Mouse (Mus musculus): ENCODE results near the gene Gm3594. TPM values are rescaled to one million over a fixed set of nuclear protein-coding genes. Genes with fewer than 3 reads are reported as not detected.
A peak's percentile ranks its signal among the peaks of the same experiment; 100 is the strongest.
"Not testable (repeated sequence)": the region's sequence is repeated elsewhere in the genome, so short reads cannot be mapped to it uniquely, and the experiment has no call there.

The Gm3594 gene
- polyA plus RNA-seq (2016; fragmentation: Nextera tagmentation; extraction: Ambion mirVana) = not detected in 2 replicates

DNA sequence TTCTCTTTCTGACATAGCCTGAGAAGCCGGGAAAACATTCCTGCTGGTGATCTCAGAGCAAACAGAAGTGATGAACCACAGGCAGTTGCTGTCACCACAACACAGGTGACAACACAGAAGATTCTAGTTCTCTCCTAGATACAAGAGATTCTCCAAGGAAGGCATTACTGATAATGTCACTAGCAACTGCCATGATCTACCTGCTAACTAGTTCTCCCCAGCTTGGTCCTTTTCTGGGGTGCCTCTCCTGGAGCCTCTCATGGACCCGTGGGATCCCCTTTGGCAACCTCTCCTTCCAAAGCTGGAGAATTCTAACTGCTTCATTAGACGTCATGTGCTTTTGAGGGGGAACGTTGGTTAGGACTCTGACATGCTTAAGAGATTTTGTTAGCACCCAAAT is at the start of gene Gm3594:
Gene Gm3594 (minus strand): TSS at position 101 of the 400 bp plus-strand sequence.
- not testable (repeated sequence) for ATAC-seq (ENCODE audit: low FRiP score, low read depth); H3K9ac ChIP-seq; H3K4me2 ChIP-seq (replicated peaks); H3K4me1 ChIP-seq; H3K27ac ChIP-seq; H3K9me3 ChIP-seq; H3K27me3 ChIP-seq (replicated peaks); H3K4me3 ChIP-seq; H3K36me3 ChIP-seq
- no CpG with 5 or more reads among the region's 4 CpGs for WGBS

DNA sequence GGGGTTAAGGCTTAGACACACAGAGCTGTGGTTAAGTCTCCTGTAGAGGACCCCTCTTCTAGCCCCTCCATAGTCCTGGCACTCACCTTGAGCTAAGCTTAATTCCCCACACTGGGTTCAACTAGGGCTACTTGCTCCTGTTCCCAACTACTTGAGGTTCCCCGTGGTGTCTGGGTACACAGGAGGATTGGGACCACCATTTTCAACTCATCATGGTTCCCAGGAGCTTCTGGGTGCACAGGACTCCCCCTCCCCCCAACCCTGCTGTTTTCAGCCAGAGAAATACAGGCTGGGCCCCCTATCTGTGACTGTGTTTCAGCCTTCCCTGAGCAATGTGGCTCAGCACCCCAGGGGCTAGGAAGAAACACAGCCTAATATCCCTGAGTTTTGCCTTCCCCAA is 41.9 kb upstream of the Gm3594 start:
- WGBS = 48% methylated on average over 1 of the region's 1 CpGs
- not testable (repeated sequence) for H3K4me3 ChIP-seq; H3K27ac ChIP-seq; H3K4me1 ChIP-seq; H3K9ac ChIP-seq; H3K27me3 ChIP-seq (replicated peaks); H3K9me3 ChIP-seq; H3K4me2 ChIP-seq (replicated peaks); ATAC-seq (ENCODE audit: low FRiP score, low read depth); H3K36me3 ChIP-seq

DNA sequence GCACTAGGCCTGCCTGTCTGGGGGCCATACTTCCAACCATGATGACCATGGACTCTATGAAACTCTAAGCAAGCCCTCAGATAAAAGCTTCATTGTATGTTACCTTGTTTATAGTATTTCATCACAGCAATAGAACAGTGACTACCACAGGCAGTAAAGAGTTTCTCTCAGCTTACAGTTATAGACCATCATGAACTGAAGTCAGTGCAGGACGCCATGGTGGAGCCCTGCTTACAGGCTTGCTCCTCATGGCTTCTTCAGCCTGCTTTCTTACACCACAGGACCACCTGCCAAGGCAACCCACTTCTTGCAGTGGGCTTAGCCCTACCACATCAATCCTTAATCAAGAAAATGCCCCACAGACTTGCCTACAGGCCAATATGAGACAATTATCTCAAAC is 41.1 kb upstream of the Gm3594 start:
- H3K9ac ChIP-seq; H3K27me3 ChIP-seq (replicated peaks); H3K4me3 ChIP-seq; H3K4me1 ChIP-seq; H3K27ac ChIP-seq; H3K9me3 ChIP-seq; H3K36me3 ChIP-seq; ATAC-seq (ENCODE audit: low FRiP score, low read depth); H3K4me2 ChIP-seq (replicated peaks): not testable (repeated sequence)
- WGBS = 53% methylated on average over 1 of the region's 1 CpGs

DNA sequence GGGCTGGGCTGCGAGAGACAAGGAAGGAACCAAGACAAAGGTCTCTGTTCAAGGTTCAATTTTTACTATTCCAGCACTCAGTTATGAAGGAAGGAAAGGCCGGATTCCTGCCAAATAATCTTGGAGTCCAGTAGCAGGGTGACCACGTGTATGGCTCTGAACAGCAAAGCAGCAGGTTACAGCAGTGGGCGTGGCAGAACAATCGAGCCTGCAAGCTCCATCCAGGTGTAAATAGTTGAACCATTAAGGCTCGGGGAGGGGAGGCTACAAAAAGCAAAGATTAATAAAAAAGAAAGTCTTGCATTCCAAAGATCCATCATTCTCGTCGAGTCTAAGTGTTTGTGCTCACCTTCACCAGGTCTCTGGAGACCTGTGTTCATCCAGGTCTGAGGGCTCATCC is 37.7 kb upstream of the Gm3594 start:
- not testable (repeated sequence) for H3K27me3 ChIP-seq (replicated peaks); H3K36me3 ChIP-seq; H3K27ac ChIP-seq; H3K9ac ChIP-seq; ATAC-seq (ENCODE audit: low FRiP score, low read depth); H3K9me3 ChIP-seq; H3K4me3 ChIP-seq; H3K4me2 ChIP-seq (replicated peaks); H3K4me1 ChIP-seq
- WGBS = 74% methylated on average over 8 of the region's 8 CpGs

DNA sequence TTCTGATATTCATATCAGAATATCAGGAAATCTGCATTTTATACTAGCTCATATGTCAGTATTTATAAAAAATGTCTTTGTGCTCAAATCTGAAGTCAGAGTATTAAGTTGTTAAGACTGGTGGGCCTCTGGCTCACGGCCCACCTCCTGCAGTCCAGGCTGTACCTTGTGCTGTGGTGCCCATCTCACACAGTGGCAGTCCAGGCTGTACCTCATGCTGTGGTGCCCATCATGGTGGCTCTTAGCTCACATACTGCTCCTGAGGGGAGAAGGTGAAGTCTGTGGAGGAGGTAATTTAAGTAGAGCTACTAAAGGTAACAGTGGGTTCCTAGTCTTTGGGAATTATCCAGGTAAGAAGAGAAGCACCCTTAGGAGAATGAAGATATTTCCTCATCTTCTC is 27.4 kb upstream of the Gm3594 start:
- not testable (repeated sequence) for H3K4me2 ChIP-seq (replicated peaks); H3K4me3 ChIP-seq; H3K27me3 ChIP-seq (replicated peaks); H3K27ac ChIP-seq; H3K9ac ChIP-seq; H3K36me3 ChIP-seq; H3K4me1 ChIP-seq; H3K9me3 ChIP-seq; ATAC-seq (ENCODE audit: low FRiP score, low read depth)
- 88% methylated on average over 1 of the region's 1 CpGs for WGBS

DNA sequence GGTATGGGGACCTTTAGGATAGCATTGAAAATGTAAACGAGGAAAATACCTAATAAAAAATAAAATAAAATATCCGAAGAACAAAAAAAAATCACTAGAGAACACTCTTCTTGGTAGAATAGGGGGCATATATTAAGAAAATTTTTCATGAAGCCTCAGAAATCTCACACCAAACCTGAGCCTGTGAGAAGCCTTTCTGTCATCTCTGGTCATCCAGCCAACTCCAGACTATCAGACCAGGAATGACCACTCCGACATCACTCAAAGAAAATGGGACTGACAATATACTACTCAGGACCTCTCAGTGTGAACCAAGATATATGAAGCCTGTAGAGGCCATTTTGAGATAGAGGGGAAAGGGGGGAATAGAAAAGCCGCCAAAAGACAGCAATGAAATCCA is 3.6 kb downstream of the Gm3594 start:
- 78% methylated on average over 2 of the region's 4 CpGs for WGBS
- not testable (repeated sequence) for H3K4me2 ChIP-seq (replicated peaks); H3K4me1 ChIP-seq; H3K9ac ChIP-seq; H3K9me3 ChIP-seq; H3K4me3 ChIP-seq; ATAC-seq (ENCODE audit: low FRiP score, low read depth); H3K27me3 ChIP-seq (replicated peaks); H3K36me3 ChIP-seq; H3K27ac ChIP-seq

DNA sequence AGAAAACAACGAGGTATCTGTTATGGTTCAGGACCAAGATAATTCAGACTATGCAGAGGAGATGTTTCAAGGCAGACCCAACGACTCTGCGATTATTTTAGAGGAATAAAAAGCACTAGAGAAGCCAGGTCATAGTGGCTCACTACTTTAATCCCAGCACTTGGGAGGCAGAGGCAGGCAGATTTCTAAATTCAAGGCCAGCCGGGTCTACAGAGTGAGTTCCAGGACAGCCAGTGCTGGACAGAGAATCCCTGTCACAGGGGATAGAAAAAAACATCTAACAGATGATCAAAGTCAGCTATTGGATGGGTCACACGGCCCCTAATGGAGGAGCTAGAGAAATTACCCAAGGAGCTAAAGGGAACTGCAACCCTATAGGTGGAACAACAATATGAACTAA is 4.2 kb downstream of the Gm3594 start:
- not testable (repeated sequence) for H3K36me3 ChIP-seq; H3K4me3 ChIP-seq; H3K4me1 ChIP-seq; ATAC-seq (ENCODE audit: low FRiP score, low read depth); H3K27me3 ChIP-seq (replicated peaks); H3K9ac ChIP-seq; H3K9me3 ChIP-seq; H3K27ac ChIP-seq; H3K4me2 ChIP-seq (replicated peaks)
- 90% methylated on average over 2 of the region's 5 CpGs for WGBS

DNA sequence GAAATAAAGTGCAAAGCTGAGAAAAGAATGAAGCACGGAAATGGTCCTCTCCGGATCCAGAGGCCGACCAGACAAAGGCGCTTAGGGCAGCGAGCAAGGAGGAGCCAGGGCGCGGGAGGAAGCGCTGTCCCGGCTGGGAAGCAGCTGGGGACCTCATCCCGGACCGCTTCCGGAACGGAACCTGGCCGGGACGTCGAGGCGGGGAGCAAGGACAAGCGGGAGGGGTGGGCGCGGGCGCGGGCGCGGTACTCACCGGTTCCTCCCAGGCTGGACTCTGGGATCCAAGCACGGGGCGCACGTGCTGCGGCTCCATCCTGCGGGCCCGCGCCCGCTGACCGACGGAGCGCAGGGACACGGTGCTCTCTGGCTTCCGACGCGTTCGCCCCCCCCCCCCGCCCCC is 17.6 kb downstream of the Gm3594 start:
- H3K9me3 ChIP-seq; H3K4me1 ChIP-seq; ATAC-seq (ENCODE audit: low FRiP score, low read depth); H3K4me3 ChIP-seq; H3K27ac ChIP-seq; H3K27me3 ChIP-seq (replicated peaks); H3K36me3 ChIP-seq; H3K9ac ChIP-seq: not testable (repeated sequence)
- peak overlapping the region; percentile 52 for H3K4me2 ChIP-seq (replicated peaks)
- WGBS = 9% methylated on average over 29 of the region's 42 CpGs

DNA sequence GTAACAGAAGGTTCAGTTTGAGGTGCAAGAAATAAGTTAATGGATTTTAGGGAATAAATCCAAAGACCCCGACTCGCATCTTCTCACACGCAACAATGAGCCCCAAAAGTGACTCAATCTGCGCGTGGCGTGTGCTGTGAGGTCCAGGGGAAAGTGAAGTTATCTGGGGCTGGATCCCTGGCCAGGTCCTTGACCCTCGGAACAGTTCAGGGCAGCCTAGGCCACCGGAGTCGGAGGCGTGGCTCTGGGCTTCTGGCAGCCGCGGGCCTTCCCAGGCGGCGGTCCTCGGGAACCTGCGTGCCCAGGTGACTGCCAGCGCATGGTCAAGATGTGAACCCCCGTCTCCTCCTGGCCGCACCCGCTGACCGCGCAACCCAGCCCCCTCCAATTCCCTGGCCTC is 18.1 kb downstream of the Gm3594 start:
- H3K9me3 ChIP-seq; H3K9ac ChIP-seq; H3K36me3 ChIP-seq; H3K27me3 ChIP-seq (replicated peaks); ATAC-seq (ENCODE audit: low FRiP score, low read depth); H3K27ac ChIP-seq; H3K4me1 ChIP-seq: not testable (repeated sequence)
- WGBS = 15% methylated on average over 19 of the region's 22 CpGs
- peak overlapping the region; percentile 52 for H3K4me2 ChIP-seq (replicated peaks)
- peak overlapping the region; percentile 20; the same call in 1 of the 2 replicates for H3K4me3 ChIP-seq

DNA sequence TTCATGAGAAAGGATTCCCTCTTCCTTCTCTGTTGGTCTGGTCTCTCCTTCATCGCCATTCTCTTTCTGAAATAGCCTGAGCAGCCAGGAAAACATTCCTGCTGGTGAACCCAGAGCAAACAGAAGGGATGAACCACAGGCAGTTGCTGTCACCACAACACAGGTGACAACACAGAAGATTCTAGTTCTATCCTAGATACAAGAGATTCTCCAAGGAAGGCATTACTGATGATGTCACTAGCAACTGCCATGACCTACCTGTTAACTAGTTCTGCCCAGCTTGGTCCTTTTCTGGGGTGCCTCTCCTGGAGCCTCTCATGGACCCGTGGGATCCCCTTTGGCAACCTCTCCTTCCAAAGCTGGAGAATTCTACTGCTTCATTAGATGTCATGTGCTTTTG is 32.0 kb downstream of the Gm3594 start, which contains the start of gene Gm3591:
Gene Gm3591 (minus strand): TSS at position 101 of the 400 bp plus-strand sequence.
- H3K4me2 ChIP-seq (replicated peaks); H3K36me3 ChIP-seq; H3K4me1 ChIP-seq; H3K27ac ChIP-seq; H3K27me3 ChIP-seq (replicated peaks); H3K4me3 ChIP-seq; H3K9ac ChIP-seq; H3K9me3 ChIP-seq; ATAC-seq (ENCODE audit: low FRiP score, low read depth): not testable (repeated sequence)
- no CpG with 5 or more reads among the region's 2 CpGs for WGBS

DNA sequence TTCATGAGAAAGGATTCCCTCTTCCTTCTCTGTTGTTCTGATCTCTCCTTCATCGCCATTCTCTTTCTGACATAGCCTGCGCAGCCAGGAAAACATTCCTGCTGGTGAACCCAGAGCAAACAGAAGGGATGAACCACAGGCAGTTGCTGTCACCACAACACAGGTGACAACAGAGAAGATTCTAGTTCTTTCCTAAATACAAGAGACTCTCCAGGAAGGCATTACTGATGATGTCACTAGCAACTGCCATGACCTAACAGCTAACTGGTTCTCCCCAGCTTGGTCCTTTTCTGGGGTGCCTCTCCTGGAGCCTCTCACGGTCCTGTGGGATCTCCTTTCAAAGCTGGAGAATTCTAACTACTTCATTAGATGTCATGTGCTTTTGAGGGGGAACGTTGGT is 54.2 kb downstream of the Gm3594 start, which contains the start of gene Gm16440:
Gene Gm16440 (minus strand): TSS at position 101 of the 400 bp plus-strand sequence.
- not testable (repeated sequence) for H3K36me3 ChIP-seq; H3K27ac ChIP-seq; H3K9ac ChIP-seq; ATAC-seq (ENCODE audit: low FRiP score, low read depth); H3K4me3 ChIP-seq; H3K9me3 ChIP-seq; H3K27me3 ChIP-seq (replicated peaks); H3K4me2 ChIP-seq (replicated peaks); H3K4me1 ChIP-seq
- WGBS = 92% methylated on average over 2 of the region's 4 CpGs
